Mouse (Mus musculus): ENCODE data around the gene Foxo3.

Gene Foxo3

DNA sequence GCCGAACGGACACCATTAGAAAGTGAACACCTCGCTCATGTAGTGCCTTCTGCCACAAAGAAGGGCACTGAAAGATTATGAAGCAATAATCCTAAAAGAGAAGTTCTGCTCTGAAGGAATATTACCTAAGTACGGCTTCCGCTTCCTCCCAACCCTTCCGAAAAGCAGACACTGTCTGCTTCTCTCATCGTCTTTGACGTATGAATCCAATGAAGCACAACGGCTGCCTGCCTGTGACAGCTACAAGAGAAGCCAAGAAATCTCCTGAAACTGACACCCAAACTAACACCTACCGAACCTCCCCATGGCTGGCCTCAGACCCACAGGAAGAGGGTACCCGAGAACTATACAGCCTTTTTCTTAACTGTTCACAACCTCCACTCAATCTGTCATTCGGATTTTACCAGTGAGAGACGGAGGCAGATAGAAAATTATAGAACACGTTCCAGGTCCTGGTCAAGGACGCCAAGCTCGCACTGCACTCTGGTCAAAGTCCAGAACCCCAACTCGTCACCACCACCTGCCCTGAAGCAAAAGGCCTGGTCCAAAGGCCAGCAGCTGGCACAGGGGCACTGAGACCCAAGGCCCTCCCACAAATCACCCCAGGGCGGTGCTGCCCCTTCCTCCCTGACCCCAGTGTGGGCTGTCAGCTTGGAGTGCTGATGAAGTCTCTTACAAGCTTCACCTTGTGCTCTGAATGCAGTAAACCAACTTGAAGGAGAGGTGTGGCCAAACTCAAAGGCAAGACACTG is 51.2 kb downstream of the Foxo3 start:
- no peak for DNase-seq (ENCODE audit: low spot score in 2 of 2)

DNA sequence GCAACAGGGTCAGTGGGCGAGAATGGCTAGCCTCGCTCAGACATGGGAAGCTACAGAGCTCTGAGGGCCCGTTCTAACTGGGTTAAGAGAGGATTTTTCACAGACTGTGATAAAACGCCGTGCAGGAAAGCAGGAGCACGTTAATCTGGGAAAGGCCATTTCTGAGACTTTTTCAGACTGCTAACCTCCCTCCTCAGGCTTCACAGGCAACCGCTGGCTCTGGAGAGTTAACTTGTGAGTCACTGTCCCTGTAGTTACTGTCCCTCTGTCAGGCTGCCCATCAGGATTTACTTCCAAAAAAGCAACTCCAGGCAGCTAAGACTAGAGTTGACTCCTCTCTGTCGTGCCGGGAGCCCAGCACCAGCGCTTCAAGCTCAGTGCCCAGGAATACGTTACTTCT is 54.6 kb downstream of the Foxo3 start:
- DNase-seq (ENCODE audit: low spot score in 2 of 2): no peak

DNA sequence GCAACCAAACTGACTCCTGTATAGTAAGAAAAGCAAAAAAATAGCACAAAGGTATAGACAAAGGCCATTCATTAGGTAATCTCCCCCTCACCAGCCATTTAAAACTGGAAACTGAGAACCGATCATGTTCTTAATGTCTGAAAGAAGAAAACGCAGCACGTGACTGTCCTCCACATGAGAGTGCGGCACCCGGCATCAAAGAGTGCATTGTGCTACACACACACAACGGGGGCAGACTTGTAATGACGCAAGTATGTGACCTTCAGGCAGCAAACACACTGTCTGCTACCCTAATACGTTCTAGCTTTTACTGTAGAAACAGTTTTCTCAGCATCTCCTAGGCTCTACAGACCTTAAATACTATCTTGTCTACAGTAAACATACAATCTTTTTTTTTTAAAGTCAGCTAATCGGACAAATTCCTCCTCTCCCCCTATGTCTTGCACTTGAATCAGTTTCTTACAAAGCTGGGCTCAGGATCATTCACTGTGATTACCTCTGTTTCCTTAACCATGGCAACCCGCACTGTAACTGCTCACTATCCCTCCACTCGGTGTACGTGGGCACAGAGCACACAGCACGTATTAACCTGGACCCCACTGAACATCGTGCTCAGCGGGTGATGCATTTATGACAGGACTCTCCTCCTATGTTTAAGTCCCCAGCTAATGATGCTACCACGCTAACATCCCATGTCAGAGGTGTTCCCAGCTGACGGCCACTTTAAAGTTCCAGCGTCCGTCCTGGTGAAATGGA is 55.2 kb downstream of the Foxo3 start:
- DNase-seq (ENCODE audit: low spot score in 2 of 2): no peak

- DNase-seq (ENCODE audit: low spot score in 2 of 2): no peak
Observed at GRCm38 (mm10) chr10:42220418-42220952, 56.1 kb downstream of the Foxo3 start.

GRCm38 (mm10) chr10:42211407-42211806 is 65.1 kb downstream of the Foxo3 start:
- DNase-seq (ENCODE audit: low spot score in 2 of 2): no peak

DNA sequence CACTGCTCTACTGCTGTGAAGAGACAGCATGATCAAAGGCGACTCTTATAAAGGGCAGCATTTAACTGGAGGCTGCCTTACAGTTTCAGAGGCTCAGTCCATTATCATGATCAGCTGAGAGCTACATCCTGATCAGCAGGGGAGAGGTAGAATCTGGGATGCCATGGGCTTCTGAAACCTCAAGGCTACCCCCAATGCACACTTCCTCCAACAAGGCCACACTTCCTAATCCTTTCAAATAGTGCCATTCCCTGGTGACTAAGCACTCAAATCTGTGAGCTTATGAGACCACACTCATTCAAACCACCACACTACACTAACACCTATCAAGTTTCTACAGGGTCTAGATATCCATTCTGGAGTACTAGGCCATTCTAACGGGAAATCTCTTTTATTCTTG is 65.9 kb downstream of the Foxo3 start:
- DNase-seq (ENCODE audit: low spot score in 2 of 2): no peak

DNA sequence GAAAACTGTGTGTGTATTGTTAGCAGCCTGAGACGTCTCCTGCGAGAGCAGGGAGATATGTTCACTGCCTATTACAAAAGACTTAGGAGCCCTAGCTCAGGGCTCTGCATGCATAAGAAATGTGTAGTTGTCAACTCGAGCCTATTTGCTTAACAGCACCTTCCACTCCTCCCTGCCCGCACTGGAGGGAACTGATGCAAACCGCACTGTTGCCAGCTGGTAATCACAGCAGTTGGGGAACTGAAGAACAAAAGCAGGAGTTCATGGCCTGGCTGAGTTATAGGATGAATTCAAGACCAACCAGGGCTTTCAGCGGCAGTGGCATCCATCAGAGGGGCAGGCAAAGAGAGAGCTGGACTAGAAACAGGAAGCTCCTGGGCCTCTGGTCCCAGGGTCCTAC is 66.7 kb downstream of the Foxo3 start:
- no peak for DNase-seq (ENCODE audit: low spot score in 2 of 2)

- no peak for DNase-seq (ENCODE audit: low spot score in 2 of 2)
Observed at GRCm38 (mm10) chr10:42207612-42208011, 68.9 kb downstream of the Foxo3 start.

- DNase-seq (ENCODE audit: low spot score in 2 of 2): peak in 1 of 2 experiments; percentile 28
Observed at GRCm38 (mm10) chr10:42204768-42205412, 71.7 kb downstream of the Foxo3 start.

DNA sequence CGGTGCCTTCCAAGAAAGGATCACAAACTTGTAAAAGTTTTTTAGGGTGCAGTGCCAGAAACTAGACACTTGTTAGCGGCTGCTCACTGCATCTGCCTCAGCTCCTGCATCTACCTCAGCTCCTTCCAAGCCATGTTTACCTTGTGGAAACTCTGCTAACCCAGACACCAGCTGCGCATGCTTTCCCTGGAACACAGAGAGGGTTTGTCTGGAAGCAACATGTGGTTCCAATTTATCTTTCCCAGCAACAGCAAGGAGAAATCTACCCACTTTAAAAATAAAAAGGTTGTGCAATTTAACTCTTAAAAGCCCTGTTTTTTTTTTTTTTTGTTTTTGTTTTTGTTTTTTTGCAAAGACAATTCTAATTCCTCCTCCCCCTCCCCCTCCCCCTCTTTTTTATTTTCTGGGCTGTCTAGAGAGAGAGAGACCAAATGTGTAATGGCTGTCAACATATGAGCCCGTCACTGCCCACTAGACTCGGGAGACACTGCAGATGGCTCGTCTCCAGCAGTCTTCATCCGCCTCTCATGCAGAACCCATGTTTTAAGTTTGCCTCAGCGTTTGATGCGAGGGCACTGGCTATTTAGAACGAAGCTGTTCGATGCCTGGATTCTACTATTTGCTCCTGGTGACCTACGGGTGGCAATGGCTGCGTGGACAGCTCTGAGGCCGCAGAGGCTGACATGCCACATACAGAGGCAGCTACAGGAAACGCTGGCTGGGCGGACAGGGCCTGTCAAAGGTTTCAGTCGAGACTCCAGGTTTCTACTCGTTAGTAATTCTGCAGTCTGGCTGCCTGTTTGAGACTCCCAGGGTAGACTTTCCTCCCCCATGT is 73.0 kb downstream of the Foxo3 start:
- no peak for DNase-seq (ENCODE audit: low spot score in 2 of 2)

- no peak for DNase-seq (ENCODE audit: low spot score in 2 of 2)
Observed at GRCm38 (mm10) chr10:42202561-42202960, 74.0 kb downstream of the Foxo3 start.

DNA sequence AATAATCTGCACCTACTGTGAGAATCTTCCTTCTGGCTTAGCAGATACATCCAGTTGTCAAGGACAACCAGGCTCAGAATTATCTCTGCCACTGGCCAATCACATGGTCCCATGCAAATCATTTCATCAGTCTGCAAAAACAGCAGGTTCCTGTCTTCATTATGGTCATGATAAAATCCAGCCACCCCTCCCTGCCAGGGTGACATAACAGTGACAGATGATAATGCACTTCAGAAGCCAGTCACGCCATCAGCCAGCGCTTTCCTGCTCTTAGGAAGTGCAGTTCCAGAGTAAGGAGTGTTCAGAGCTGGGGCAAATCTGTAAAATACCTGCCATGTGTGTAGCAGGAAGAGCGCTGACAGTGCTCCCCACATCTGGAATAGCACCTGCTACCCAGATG is 77.1 kb downstream of the Foxo3 start:
- no peak for DNase-seq (ENCODE audit: low spot score in 2 of 2)

DNA sequence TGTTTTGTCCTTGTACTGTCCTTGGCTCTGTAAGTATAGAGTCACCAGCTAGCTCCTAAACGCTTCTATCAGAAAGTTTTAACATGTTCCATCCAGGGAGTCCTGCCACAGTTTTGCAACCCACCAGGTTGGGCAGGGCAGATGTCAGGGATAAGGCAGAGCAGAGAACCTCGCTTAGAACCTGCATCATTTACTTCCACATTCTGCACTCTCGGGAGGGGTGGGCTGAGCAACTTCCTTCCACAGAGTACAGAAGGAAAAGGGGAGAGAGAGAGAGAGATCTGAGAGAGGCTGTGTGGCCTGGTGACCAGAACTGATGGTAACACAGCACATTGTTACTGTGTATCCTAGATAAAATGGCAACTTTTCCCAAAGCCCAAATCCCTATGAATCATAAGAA is 77.9 kb downstream of the Foxo3 start:
- DNase-seq (ENCODE audit: low spot score in 2 of 2): no peak

- DNase-seq (ENCODE audit: low spot score in 2 of 2): no peak
Observed at GRCm38 (mm10) chr10:42194784-42195183, 81.8 kb downstream of the Foxo3 start.

- no peak for DNase-seq (ENCODE audit: low spot score in 2 of 2)
Observed at GRCm38 (mm10) chr10:42193981-42194380, 82.6 kb downstream of the Foxo3 start.

GRCm38 (mm10) chr10:42192951-42193350 is 83.6 kb downstream of the Foxo3 start:
- no peak for DNase-seq (ENCODE audit: low spot score in 2 of 2)

DNA sequence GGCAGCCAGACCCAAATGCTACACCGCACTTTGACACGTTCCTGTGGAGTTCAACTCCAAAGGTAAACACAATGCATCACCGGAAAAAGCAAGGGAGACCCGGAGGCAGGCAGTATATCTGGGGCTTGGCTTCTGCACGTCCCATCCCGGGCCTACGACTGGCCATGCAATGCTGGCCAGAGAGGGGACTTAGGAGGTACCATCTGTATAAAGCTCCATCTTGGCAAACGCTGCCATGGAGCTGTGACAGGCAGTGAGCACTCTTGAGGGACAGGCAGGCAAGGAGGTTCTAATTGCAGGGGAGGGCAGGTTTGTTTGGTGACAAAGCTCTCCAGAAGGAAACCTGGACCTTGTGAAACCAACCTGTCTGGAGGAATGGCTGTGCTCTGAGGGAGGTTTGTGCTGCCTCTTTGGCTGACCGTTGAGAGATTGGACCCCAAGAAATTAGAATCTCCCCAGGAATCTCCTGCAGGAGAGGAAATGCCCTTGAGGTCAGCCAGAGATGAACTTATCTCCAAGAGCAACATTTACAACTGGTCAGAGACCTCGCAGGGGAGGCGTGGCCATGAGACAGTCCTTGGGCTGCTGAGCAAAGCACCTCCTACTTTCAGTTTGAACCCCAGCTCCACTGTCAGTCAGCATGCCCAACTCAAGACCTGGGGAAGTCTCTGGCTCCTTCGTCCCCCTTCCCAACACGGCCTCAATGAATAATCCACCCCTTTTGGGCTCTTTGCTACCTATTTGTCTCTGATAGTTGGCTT is 86.7 kb downstream of the Foxo3 start:
- DNase-seq (ENCODE audit: low spot score in 2 of 2): no peak

DNA sequence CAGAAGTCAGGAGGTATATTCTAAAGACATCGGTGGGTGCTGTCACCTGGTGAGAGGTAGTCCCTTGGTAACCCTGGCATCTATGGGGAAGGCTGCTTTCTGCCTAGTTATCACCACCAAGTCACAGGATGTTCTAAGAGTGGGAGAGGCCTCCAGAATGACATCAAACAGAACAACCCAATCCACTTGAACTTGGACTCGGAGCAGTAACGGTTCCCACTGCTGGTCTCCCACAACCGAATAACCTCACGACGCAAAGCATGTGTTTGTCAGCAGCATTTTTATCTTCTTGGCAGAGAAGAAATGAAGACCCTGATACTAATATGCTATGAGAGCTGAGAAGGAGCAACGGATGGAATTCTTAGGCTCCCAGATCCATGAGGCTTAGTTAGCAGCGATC is 87.5 kb downstream of the Foxo3 start:
- no peak for DNase-seq (ENCODE audit: low spot score in 2 of 2)

GRCm38 (mm10) chr10:42188091-42188490 is 88.5 kb downstream of the Foxo3 start:
- DNase-seq (ENCODE audit: low spot score in 2 of 2): no peak

DNA sequence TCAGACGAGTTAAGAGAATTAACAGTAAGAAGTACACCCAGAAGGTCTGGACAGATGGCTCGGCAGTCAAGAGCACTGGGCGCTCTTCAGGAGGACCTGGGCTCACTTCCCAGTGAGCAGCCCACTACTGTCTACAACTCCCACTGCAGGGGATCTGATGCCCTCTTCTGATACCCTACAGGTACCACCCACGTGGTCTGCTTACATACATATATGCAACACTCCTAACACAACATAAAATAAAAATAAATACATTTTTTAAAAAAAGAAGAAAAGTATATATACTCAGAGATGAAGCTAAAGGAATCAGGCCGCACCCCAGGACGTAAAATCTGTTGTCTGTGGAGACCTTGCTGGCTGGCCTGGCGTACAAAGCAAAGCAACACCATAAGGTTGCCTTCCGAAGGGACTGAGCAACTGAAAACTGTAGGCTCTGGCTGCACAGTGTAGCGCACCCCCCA is 89.6 kb downstream of the Foxo3 start:
- DNase-seq (ENCODE audit: low spot score in 2 of 2): no peak

- no peak for DNase-seq (ENCODE audit: low spot score in 2 of 2)
Observed at GRCm38 (mm10) chr10:42180333-42180732, 96.2 kb downstream of the Foxo3 start.
